Mouse (Mus musculus): Measurements from ENCODE around the gene Cox7a2l. TPM values are rescaled to one million over a fixed set of nuclear protein-coding genes. Genes with fewer than 3 reads are reported as not detected.

Gene Cox7a2l
- polyA plus RNA-seq, 2 experiments, result 77.5 to 78.5 TPM

- no peaks in the 10 kb centered on the region for H3K27me3 ChIP-seq (ENCODE audit: control insufficient read depth, insufficient read depth, low read length)
- H3K9ac ChIP-seq (replicated peaks), result no peak overlapping the region
- no peak overlapping the region for H3K27ac ChIP-seq
- no peaks in the 10 kb centered on the region for H3K9me3 ChIP-seq (ENCODE audit: control insufficient read depth, low read length)
- no peak overlapping the region for H3K4me2 ChIP-seq (ENCODE audit: low read depth)
- no peaks in the 10 kb centered on the region for H3K4me1 ChIP-seq (replicated peaks; ENCODE audit: control insufficient read depth in 2 of 2, insufficient read depth in 2 of 2, low read length in 1 of 2)
- 49% methylated on average over 12 of the region's 12 CpGs for WGBS (ENCODE audit: insufficient replicate concordance)
- no peak for TF ChIP-seq CTCF (IDR thresholded peaks at IDR 0.05; ENCODE audit: low read depth)
- no peak for TF ChIP-seq EP300 (IDR thresholded peaks at IDR 0.05; ENCODE audit: low read depth)
- no peak overlapping the region for H3K4me3 ChIP-seq (ENCODE audit: insufficient read depth in 1 of 2, low read depth in 2 of 2, low read length in 2 of 2)
- ATAC-seq (ENCODE audit: insufficient read depth) (no peak), DNase-seq (ENCODE audit: low read depth in 3 of 3, low spot score in 3 of 3) (no peak)
- H3K36me3 ChIP-seq (replicated peaks; ENCODE audit: control insufficient read depth, insufficient read depth, low read depth), result no peaks in the 10 kb centered on the region
Measured at GRCm38 (mm10) chr17:83539262-83540037, 22.3 kb upstream of the Cox7a2l start.

DNA sequence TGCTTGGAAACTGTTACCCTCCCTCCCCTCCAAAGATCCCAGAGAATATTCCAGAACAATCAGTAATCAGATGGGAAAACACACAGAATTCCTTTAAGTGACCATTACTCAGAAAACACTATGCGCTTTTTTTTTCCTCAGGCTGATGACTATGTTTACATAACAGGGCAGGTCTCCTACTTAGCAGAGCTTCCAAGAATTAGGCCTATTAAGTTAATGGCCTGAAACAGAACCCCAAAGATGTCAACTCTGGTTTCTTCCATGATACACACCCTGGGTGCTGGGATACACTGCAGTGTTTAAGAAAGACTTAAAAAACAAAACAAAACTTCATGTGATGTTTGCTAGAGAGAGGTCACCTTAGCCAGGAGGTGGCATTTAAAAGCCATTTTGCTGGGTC lies 21.6 kb upstream of the Cox7a2l start:
- Histone ChIP-seq H3K9me3 (ENCODE audit: control insufficient read depth, low read length) (no peaks in the 10 kb centered on the region), H3K4me3 (ENCODE audit: insufficient read depth in 1 of 2, low read depth in 2 of 2, low read length in 2 of 2) (no peak overlapping the region), H3K9ac (replicated peaks) (no peak overlapping the region), H3K4me1 (replicated peaks; ENCODE audit: control insufficient read depth in 2 of 2, insufficient read depth in 2 of 2, low read length in 1 of 2) (no peaks in the 10 kb centered on the region), H3K27ac (no peak overlapping the region), H3K36me3 (replicated peaks; ENCODE audit: control insufficient read depth, insufficient read depth, low read depth) (no peaks in the 10 kb centered on the region), H3K4me2 (ENCODE audit: low read depth) (no peak overlapping the region), H3K27me3 (ENCODE audit: control insufficient read depth, insufficient read depth, low read length) (no peaks in the 10 kb centered on the region)
- ATAC-seq (ENCODE audit: insufficient read depth), result no peak
- DNase-seq (ENCODE audit: low read depth in 3 of 3, low spot score in 3 of 3), result no peak
- WGBS (ENCODE audit: insufficient replicate concordance), result 81% methylated on average over 1 of the region's 1 CpGs
- TF ChIP-seq CTCF (IDR thresholded peaks at IDR 0.05; ENCODE audit: low read depth), result no peak
- no peak for TF ChIP-seq EP300 (IDR thresholded peaks at IDR 0.05; ENCODE audit: low read depth)

GRCm38 (mm10) chr17:83538141-83538540 lies 21.0 kb upstream of the Cox7a2l start:
- no peak for ATAC-seq (ENCODE audit: insufficient read depth)
- Histone ChIP-seq H3K27ac (no peak overlapping the region), H3K9me3 (ENCODE audit: control insufficient read depth, low read length) (no peaks in the 10 kb centered on the region), H3K27me3 (ENCODE audit: control insufficient read depth, insufficient read depth, low read length) (no peaks in the 10 kb centered on the region), H3K4me1 (replicated peaks; ENCODE audit: control insufficient read depth in 2 of 2, insufficient read depth in 2 of 2, low read length in 1 of 2) (no peaks in the 10 kb centered on the region), H3K4me2 (ENCODE audit: low read depth) (no peak overlapping the region), H3K36me3 (replicated peaks; ENCODE audit: control insufficient read depth, insufficient read depth, low read depth) (no peaks in the 10 kb centered on the region), H3K4me3 (ENCODE audit: insufficient read depth in 1 of 2, low read depth in 2 of 2, low read length in 2 of 2) (no peak overlapping the region), H3K9ac (replicated peaks) (no peak overlapping the region)
- DNase-seq (ENCODE audit: low read depth in 3 of 3, low spot score in 3 of 3), result no peak
- 72% methylated on average over 9 of the region's 9 CpGs for WGBS (ENCODE audit: insufficient replicate concordance)
- TF ChIP-seq CTCF (IDR thresholded peaks at IDR 0.05; ENCODE audit: low read depth) (no peak), EP300 (IDR thresholded peaks at IDR 0.05; ENCODE audit: low read depth) (no peak)

GRCm38 (mm10) chr17:83533150-83533549 lies 16.0 kb upstream of the Cox7a2l start:
- no peak for DNase-seq (ENCODE audit: low read depth in 3 of 3, low spot score in 3 of 3)
- WGBS (ENCODE audit: insufficient replicate concordance), result 59% methylated on average over 9 of the region's 9 CpGs
- no peak for ATAC-seq (ENCODE audit: insufficient read depth)

GRCm38 (mm10) chr17:83527651-83528381 lies 10.7 kb upstream of the Cox7a2l start:
- DNase-seq (ENCODE audit: low read depth in 3 of 3, low spot score in 3 of 3), result no peak
- Histone ChIP-seq H3K9ac (replicated peaks) (peak overlapping the region; percentile 39), H3K4me2 (ENCODE audit: low read depth) (peak overlapping the region; percentile 72), H3K27me3 (ENCODE audit: control insufficient read depth, insufficient read depth, low read length) (no peaks in the 10 kb centered on the region), H3K4me3 (ENCODE audit: insufficient read depth in 1 of 2, low read depth in 2 of 2, low read length in 2 of 2) (peak overlapping the region; percentile 38 to 46), H3K36me3 (replicated peaks; ENCODE audit: control insufficient read depth, insufficient read depth, low read depth) (no peaks in the 10 kb centered on the region), H3K4me1 (replicated peaks; ENCODE audit: control insufficient read depth in 2 of 2, insufficient read depth in 2 of 2, low read length in 1 of 2) (peaks cover 24 to 34% of the 10 kb centered on the region in 2 experiments), H3K27ac (peak overlapping the region; percentile 4; the same call in 1 of the 2 replicates), H3K9me3 (ENCODE audit: control insufficient read depth, low read length) (no peaks in the 10 kb centered on the region)
- ATAC-seq (ENCODE audit: insufficient read depth), result peak; percentile 67
- WGBS (ENCODE audit: insufficient replicate concordance), result 20% methylated on average over 17 of the region's 17 CpGs
- TF ChIP-seq EP300 (IDR thresholded peaks at IDR 0.05; ENCODE audit: low read depth) (no peak), CTCF (IDR thresholded peaks at IDR 0.05; ENCODE audit: low read depth) (no peak)

More at GRCm38 (mm10) chr17:83533150-83533549, 16.0 kb upstream of the Cox7a2l start:
- TF ChIP-seq EP300 (IDR thresholded peaks at IDR 0.05; ENCODE audit: low read depth), result no peak
- no peaks in the 10 kb centered on the region for H3K36me3 ChIP-seq (replicated peaks; ENCODE audit: control insufficient read depth, insufficient read depth, low read depth)
- no peaks in the 10 kb centered on the region for H3K9me3 ChIP-seq (ENCODE audit: control insufficient read depth, low read length)
- no peaks in the 10 kb centered on the region for H3K27me3 ChIP-seq (ENCODE audit: control insufficient read depth, insufficient read depth, low read length)
- peaks cover 0 to 8% of the 10 kb centered on the region in 2 experiments; a peak in 2 of 4 replicates for H3K4me1 ChIP-seq (replicated peaks; ENCODE audit: control insufficient read depth in 2 of 2, insufficient read depth in 2 of 2, low read length in 1 of 2)
- H3K9ac ChIP-seq (replicated peaks), result no peak overlapping the region
- no peak overlapping the region for H3K4me3 ChIP-seq (ENCODE audit: insufficient read depth in 1 of 2, low read depth in 2 of 2, low read length in 2 of 2)
- no peak overlapping the region for H3K27ac ChIP-seq
- no peak overlapping the region for H3K4me2 ChIP-seq (ENCODE audit: low read depth)

Data from liver, embryonic 14.5 days (tissue).